In the genomic region with DNA sequence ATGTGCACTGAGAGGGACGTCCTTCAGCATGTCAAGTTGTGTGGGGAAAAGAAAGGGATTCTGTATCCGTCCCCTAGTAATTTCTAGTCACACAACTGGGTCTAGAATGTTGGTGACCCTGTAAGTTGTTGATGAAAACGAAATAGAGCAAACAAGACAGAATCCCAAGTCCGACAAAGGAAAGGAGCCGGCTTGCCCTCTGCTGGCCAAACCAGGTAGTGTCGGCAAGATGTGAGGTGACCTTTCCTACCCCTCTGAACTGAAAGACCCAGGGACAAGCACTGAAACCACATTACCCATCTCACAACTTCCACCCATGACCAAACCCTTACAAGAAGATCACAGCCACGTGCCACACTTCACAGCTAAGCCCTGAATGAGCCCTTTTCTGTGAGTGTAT, we compare ENCODE assay signal across 10 mouse cellular contexts. TPM values are rescaled to one million over a fixed set of nuclear protein-coding genes. Genes with fewer than 3 reads are reported as not detected.
A peak's percentile ranks its signal among the peaks of the same experiment; 100 is the strongest.
DNase-seq lines count a peak whose midpoint lies in the region; ATAC-seq and TF ChIP-seq lines count a peak whose summit lies in the region.
"Had no signal": no experiment of that assay in that cellular context is flagged by ENCODE, and none has a peak within 500 bp of the region (broad histone marks: within the 10 kb centered on the region; RNA-seq: fewer than 3 reads in every experiment).

No protein-coding gene starts in this region.

- H3K4me1 ChIP-seq in kidney, adult 2 months (ENCODE audit: control insufficient read depth, insufficient read depth, low read length): no peaks in the 10 kb centered on the region
- H3K4me1 ChIP-seq in kidney, embryonic 14.5 days (ENCODE audit: control insufficient read depth, insufficient read depth, low read length): no peaks in the 10 kb centered on the region
- H3K4me1 ChIP-seq in G1E (ENCODE audit: insufficient read depth, low read depth, low read length): no peaks in the 10 kb centered on the region
- H3K4me1 ChIP-seq: embryonic facial prominence, embryonic 15.5 days; lung, embryonic 15.5 days had no signal

- H3K36me3 ChIP-seq in kidney, adult 2 months (ENCODE audit: control insufficient read depth, insufficient read depth, low read length): no peaks in the 10 kb centered on the region
- no peaks in the 10 kb centered on the region for H3K36me3 ChIP-seq in kidney, embryonic 14.5 days (ENCODE audit: control insufficient read depth, insufficient read depth, low read length)
- no peaks in the 10 kb centered on the region for H3K36me3 ChIP-seq in G1E (replicated peaks)
- H3K36me3 ChIP-seq in splenic B cell, adult 2 months (ENCODE audit: control insufficient read depth, insufficient read depth, low read length, poor library complexity, severe bottlenecking): no peaks in the 10 kb centered on the region
- H3K36me3 ChIP-seq: embryonic facial prominence, embryonic 15.5 days; lung, embryonic 15.5 days had no signal

- H3K4me3 ChIP-seq in kidney, adult 2 months (ENCODE audit: insufficient read depth, low read depth, low read length): no peak overlapping the region
- no peak overlapping the region for H3K4me3 ChIP-seq in kidney, embryonic 14.5 days (ENCODE audit: low read length)
- no peak overlapping the region for H3K4me3 ChIP-seq in G1E (ENCODE audit: low read depth, low read length)
- H3K4me3 ChIP-seq: embryonic facial prominence, embryonic 15.5 days; lung, embryonic 15.5 days had no signal

- H3K4me2 ChIP-seq in kidney, embryonic 14.5 days (replicated peaks; ENCODE audit: low read depth, low read length): no peak overlapping the region
- H3K4me2 ChIP-seq: embryonic facial prominence, embryonic 15.5 days; lung, embryonic 15.5 days had no signal

- no peak overlapping the region for H3K27ac ChIP-seq in kidney, adult 2 months (ENCODE audit: insufficient read depth, low read depth, low read length)
- H3K27ac ChIP-seq in kidney, embryonic 14.5 days (ENCODE audit: low read depth, low read length): no peak overlapping the region
- H3K27ac ChIP-seq: embryonic facial prominence, embryonic 15.5 days; lung, embryonic 15.5 days had no signal

- DNase-seq in kidney, adult 2 months: peak; percentile 65
- DNase-seq in G1E (ENCODE audit: low spot score): peak; percentile 10
- DNase-seq in forelimb bud, embryonic 11.5 days (ENCODE audit: low read depth, low spot score): peak; percentile 53
- DNase-seq in layer of hippocampus, adult 8-10 months (ENCODE audit: low spot score in 2 of 2): peak; percentile 23 to 68
- DNase-seq in splenic B cell, adult 2 months (ENCODE audit: low read depth, low spot score): peak; percentile 78

- no peak for TF ChIP-seq POLR2A in kidney, adult 2 months (IDR thresholded peaks at IDR 0.05; ENCODE audit: low read depth, low read length)

- no peak overlapping the region for H3K9ac ChIP-seq in kidney, embryonic 14.5 days (ENCODE audit: low read depth, low read length)
- H3K9ac ChIP-seq: embryonic facial prominence, embryonic 15.5 days; lung, embryonic 15.5 days had no signal

- H3K27me3 ChIP-seq in kidney, adult 2 months (replicated peaks; ENCODE audit: control insufficient read depth, insufficient read depth, low read length): no peaks in the 10 kb centered on the region
- H3K27me3 ChIP-seq in kidney, embryonic 14.5 days (ENCODE audit: control insufficient read depth, insufficient read depth, low read length): no peaks in the 10 kb centered on the region
- H3K27me3 ChIP-seq in G1E (ENCODE audit: insufficient read depth, low read length): no peaks in the 10 kb centered on the region
- H3K27me3 ChIP-seq in splenic B cell, adult 2 months (ENCODE audit: control insufficient read depth, insufficient read depth, low read length, poor library complexity, severe bottlenecking): no peaks in the 10 kb centered on the region; the same call in 1 of the 2 replicates
- H3K27me3 ChIP-seq: embryonic facial prominence, embryonic 15.5 days; lung, embryonic 15.5 days had no signal

- H3K9me3 ChIP-seq in kidney, embryonic 14.5 days (ENCODE audit: control insufficient read depth, low read length): peaks cover 4% of the 10 kb centered on the region; the same call in 1 of the 2 replicates
- no peaks in the 10 kb centered on the region for H3K9me3 ChIP-seq in G1E (replicated peaks)
- H3K9me3 ChIP-seq: embryonic facial prominence, embryonic 15.5 days; lung, embryonic 15.5 days had no signal

- no peak for ATAC-seq in kidney, embryonic 14.5 days (ENCODE audit: low FRiP score, low TSS enrichment)
- ATAC-seq in G1E (ENCODE audit: extremely low read depth, insufficient number of reproducible peaks, low FRiP score, poor library complexity, severe bottlenecking): peak; percentile 54; the same call in 1 of the 2 replicates
- peak; percentile 68 for ATAC-seq in cerebellum, adult (ENCODE audit: insufficient number of reproducible peaks, low FRiP score, low TSS enrichment)
- peak; percentile 83 for ATAC-seq in megakaryocyte progenitor cell, adult 5-6 weeks (replicated peaks; ENCODE audit: poor library complexity)

- WGBS in kidney, adult 2 months: 17% methylated on average over 7 of the region's 7 CpGs
- 11% methylated on average over 7 of the region's 7 CpGs for WGBS in kidney, embryonic 14.5 days

- peak; percentile 90 for TF ChIP-seq CTCF in kidney, adult 2 months (conservative IDR thresholded peaks at IDR 0.05; ENCODE audit: insufficient read depth, insufficient read length, low read depth, low read length)
- TF ChIP-seq CTCF in G1E (IDR thresholded peaks at IDR 0.05; ENCODE audit: low read depth, low read length): peak; percentile 79

RNA-seq across cellular contexts. Expression of a gene that starts 20.1 kb away (rescaled TPM):
- polyA plus RNA-seq in kidney, adult 2 months (2012; rRNA removed): 1.0 and 1.2 TPM in 2 replicates
- polyA plus RNA-seq in kidney, embryonic 14.5 days (2014; fragmentation: Nextera tagmentation; extraction: Ambion mirVana): 0.60 and 0.76 TPM in 2 replicates
- not detected in 2 replicates for total RNA-seq in G1E (2014; fragmentation: Nextera tagmentation)
- total RNA-seq in G1E (2017): under 0.01 and 0.06 TPM in 2 replicates
- polyA plus RNA-seq in G1E (2012): not detected in 2 replicates
- 10 to 100 TPM; 38.6 to 44.0 (median 40.6) TPM for total RNA-seq in layer of hippocampus, adult 8-10 months (2022)
- total RNA-seq in megakaryocyte progenitor cell, adult 5-6 weeks (2015): 0.51 and 0.59 TPM in 2 replicates
- 1.3 TPM in 1 of 2 replicates, not detected in the other for total RNA-seq in megakaryocyte progenitor cell, adult 5-6 weeks (2017)

RNA-seq across cellular contexts. Expression of a gene that starts 34.0 kb away (rescaled TPM):
- polyA plus RNA-seq in kidney, adult 2 months (2012; rRNA removed): 128 and 160 TPM in 2 replicates
- polyA plus RNA-seq in kidney, embryonic 14.5 days (2014; fragmentation: Nextera tagmentation; extraction: Ambion mirVana): 26.5 and 48.7 TPM in 2 replicates
- 134 and 161 TPM in 2 replicates for total RNA-seq in G1E (2014; fragmentation: Nextera tagmentation)
- 133 and 138 TPM in 2 replicates for total RNA-seq in G1E (2017)
- polyA plus RNA-seq in G1E (2012): 33.4 and 52.8 TPM in 2 replicates
- total RNA-seq in layer of hippocampus, adult 8-10 months (2022): 100 to 1,000 TPM in 2 of 4 experiments, 10 to 100 TPM in 2; 86.0 to 149 (median 114) TPM
- 12.1 and 12.6 TPM in 2 replicates for total RNA-seq in megakaryocyte progenitor cell, adult 5-6 weeks (2015)
- total RNA-seq in megakaryocyte progenitor cell, adult 5-6 weeks (2017): 10.6 and 12.0 TPM in 2 replicates

Comparison
In these comparisons a context has a peak if more than half of its experiments do, and no peak if none do; other contexts are left out.
1. DNase-seq: peak in every context shown above with its lines; median percentile 78 in splenic B cell, adult 2 months; 65 in kidney, adult 2 months; 53 in forelimb bud, embryonic 11.5 days; 46 in layer of hippocampus, adult 8-10 months; 10 in G1E.
2. RNA of a gene that starts 20.1 kb away (total RNA-seq): 38.6 to 44.0 TPM in layer of hippocampus, adult 8-10 months; 0.51 to 1.3 TPM in megakaryocyte progenitor cell, adult 5-6 weeks and under 0.01 to 0.06 TPM in G1E; every median in the first group is over 10 times any median in the second.
3. RNA of a gene that starts 34.0 kb away (total RNA-seq): 133 to 161 TPM in G1E and 86.0 to 149 TPM in layer of hippocampus, adult 8-10 months; 10.6 to 12.6 TPM in megakaryocyte progenitor cell, adult 5-6 weeks; every median in the first group is over 4 times any median in the second.